Mouse (Mus musculus): ENCODE measurements around the gene Pgm5. TPM values are rescaled to one million over a fixed set of nuclear protein-coding genes. Genes with fewer than 3 reads are reported as not detected.

Gene Pgm5
- total and polyA plus RNA-seq, 3 experiments, result not detected

DNA sequence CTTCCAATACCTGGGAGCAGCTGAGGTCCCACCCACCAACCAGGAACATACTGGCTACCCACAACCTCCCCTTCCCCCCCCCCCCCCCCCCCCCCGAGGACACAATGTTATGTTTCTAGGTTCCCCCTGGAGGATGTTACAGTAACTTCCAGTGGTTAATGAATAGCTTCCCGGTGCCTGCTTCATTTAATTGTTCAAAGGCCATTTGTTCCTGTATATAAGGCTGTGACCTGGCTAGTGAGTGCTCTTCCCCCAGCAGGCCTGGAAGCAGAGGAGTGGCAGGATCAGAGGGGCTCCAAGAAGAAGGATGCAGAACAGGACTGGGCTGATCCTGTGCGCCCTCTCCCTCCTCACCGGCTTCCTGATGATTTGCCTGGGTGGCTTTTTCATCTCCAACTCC, 187.9 kb downstream of the Pgm5 start, which contains the start of gene Tmem252:
TSS of gene Tmem252 (plus strand) at position 247 of the 400 bp plus-strand sequence.
- Histone ChIP-seq H3K27ac (ENCODE audit: control insufficient read depth, low read depth, low read length) (no peak within 1 kb of the TSS), H3K9me3 (replicated peaks; ENCODE audit: insufficient read depth, low read length) (no peaks in the 10 kb centered on the region), H3K79me2 (ENCODE audit: control insufficient read depth, insufficient read depth, low read length, poor library complexity) (no peaks in the 10 kb centered on the region), H3K4me3 (ENCODE audit: control insufficient read depth in 1 of 2, insufficient read depth in 1 of 2, low read depth in 2 of 2, low read length in 2 of 2) (no peak within 1 kb of the TSS), H3K4me1 (ENCODE audit: control insufficient read depth in 1 of 2, insufficient read depth in 2 of 2, low read length in 2 of 2) (no peaks in the 10 kb centered on the region), H3K27me3 (ENCODE audit: control insufficient read depth in 1 of 2, insufficient read depth in 2 of 2, low read length in 2 of 2) (peaks cover under 1 to 10% of the 10 kb centered on the region in 2 experiments; a peak in 3 of 4 replicates), H3K9ac (ENCODE audit: control insufficient read depth, low read depth, low read length, poor library complexity, severe bottlenecking) (no peak within 1 kb of the TSS), H3K36me3 (ENCODE audit: control insufficient read depth in 1 of 2, insufficient read depth in 2 of 2, low read length in 2 of 2) (no peaks in the 10 kb centered on the region)
- DNase-seq (ENCODE audit: low read depth, low spot score), result no peak
- TF ChIP-seq MAZ (IDR thresholded peaks at IDR 0.05; ENCODE audit: low read depth, low read length) (no peak), CHD1 (IDR thresholded peaks at IDR 0.05; ENCODE audit: low read depth, low read length) (no peak), JUND (IDR thresholded peaks at IDR 0.05; ENCODE audit: low read depth, low read length) (no peak), ETS1 (IDR thresholded peaks at IDR 0.05; ENCODE audit: low read depth, low read length) (no peak), TAL1 (IDR thresholded peaks at IDR 0.05; ENCODE audit: low read length) (no peak), POLR2A (IDR thresholded peaks at IDR 0.05; ENCODE audit: control insufficient read depth in 1 of 2, insufficient read depth in 1 of 2, low read depth in 1 of 2, low read length in 2 of 2, poor library complexity in 1 of 2) (no peak), ZC3H11A (IDR thresholded peaks at IDR 0.05; ENCODE audit: low read depth, low read length) (no peak), CHD2 (IDR thresholded peaks at IDR 0.05; ENCODE audit: low read length) (no peak), SIN3A (IDR thresholded peaks at IDR 0.05; ENCODE audit: low read length) (no peak), MEF2A (IDR thresholded peaks at IDR 0.05; ENCODE audit: extremely low read depth, insufficient replicate concordance, low read depth, low read length, poor library complexity, severe bottlenecking) (no peak), ZKSCAN1 (IDR thresholded peaks at IDR 0.05; ENCODE audit: low read depth, low read length) (no peak), MYB (IDR thresholded peaks at IDR 0.05; ENCODE audit: low read depth, low read length) (no peak)

DNA sequence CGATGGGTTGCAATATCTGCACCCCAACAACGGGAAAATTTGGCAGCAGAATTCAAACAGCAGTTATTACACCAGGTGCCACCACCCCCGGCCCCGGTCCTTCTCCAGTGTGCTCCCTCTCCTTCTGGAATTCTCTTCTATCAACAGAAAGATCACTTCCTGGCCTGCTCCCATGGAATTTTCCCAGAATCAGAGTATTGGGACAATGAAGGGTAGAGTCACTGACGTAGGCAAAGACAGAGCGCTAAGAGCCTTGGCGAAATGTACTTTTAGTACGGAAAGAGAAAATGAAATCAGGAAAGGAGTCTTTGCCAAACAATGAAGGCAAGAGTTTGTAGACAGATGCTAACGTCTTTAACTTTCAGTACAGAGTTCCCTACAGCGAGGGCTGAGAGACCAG, 188.3 kb downstream of the Pgm5 start:
- DNase-seq (ENCODE audit: low read depth, low spot score), result no peak
- H3K4me1 ChIP-seq (ENCODE audit: control insufficient read depth in 1 of 2, insufficient read depth in 2 of 2, low read length in 2 of 2), result no peaks in the 10 kb centered on the region
- no peak overlapping the region for H3K27ac ChIP-seq (ENCODE audit: control insufficient read depth, low read depth, low read length)
- no peaks in the 10 kb centered on the region for H3K36me3 ChIP-seq (ENCODE audit: control insufficient read depth in 1 of 2, insufficient read depth in 2 of 2, low read length in 2 of 2)
- peaks cover 2 to 10% of the 10 kb centered on the region in 2 experiments; a peak in 3 of 4 replicates for H3K27me3 ChIP-seq (ENCODE audit: control insufficient read depth in 1 of 2, insufficient read depth in 2 of 2, low read length in 2 of 2)
- H3K4me3 ChIP-seq (ENCODE audit: control insufficient read depth in 1 of 2, insufficient read depth in 1 of 2, low read depth in 2 of 2, low read length in 2 of 2), result no peak overlapping the region
- TF ChIP-seq JUND (IDR thresholded peaks at IDR 0.05; ENCODE audit: low read depth, low read length) (no peak), SMC3 (IDR thresholded peaks at IDR 0.05; ENCODE audit: low read depth, low read length) (no peak), MYC (IDR thresholded peaks at IDR 0.05; ENCODE audit: low read depth, low read length) (no peak), GABPA (IDR thresholded peaks at IDR 0.05; ENCODE audit: low read depth, low read length) (no peak), HCFC1 (IDR thresholded peaks at IDR 0.05; ENCODE audit: low read depth, low read length) (no peak), ZC3H11A (IDR thresholded peaks at IDR 0.05; ENCODE audit: low read depth, low read length) (no peak), ZKSCAN1 (IDR thresholded peaks at IDR 0.05; ENCODE audit: low read depth, low read length) (no peak), MEF2A (IDR thresholded peaks at IDR 0.05; ENCODE audit: extremely low read depth, insufficient replicate concordance, low read depth, low read length, poor library complexity, severe bottlenecking) (no peak), GATA1 (IDR thresholded peaks at IDR 0.05; ENCODE audit: low read depth, low read length) (no peak), USF1 (IDR thresholded peaks at IDR 0.05; ENCODE audit: low read depth, low read length) (no peak), E2F4 (IDR thresholded peaks at IDR 0.05; ENCODE audit: borderline replicate concordance, low read depth, low read length) (no peak)
- no peaks in the 10 kb centered on the region for H3K79me2 ChIP-seq (ENCODE audit: control insufficient read depth, insufficient read depth, low read length, poor library complexity)
- H3K9me3 ChIP-seq (replicated peaks; ENCODE audit: insufficient read depth, low read length), result no peaks in the 10 kb centered on the region
- no peak overlapping the region for H3K9ac ChIP-seq (ENCODE audit: control insufficient read depth, low read depth, low read length, poor library complexity, severe bottlenecking)

Measured in MEL (cell line).